Mouse (Mus musculus) cerebellum, postnatal 10 days (tissue): Measurements from ENCODE around the gene Lrrc31.

Experiments
- DNase-seq, 2 experiments: peaks; one replicate each; pipeline ENCODE4 v3.0.0; 2021; ENCODE audit warnings: mixed read lengths in 2 of 2

Gene Lrrc31

GRCm38 (mm10) chr3:30687216-30687615 lies 12.4 kb downstream of the Lrrc31 start:
- no peak for DNase-seq

GRCm38 (mm10) chr3:30683190-30683589 lies 16.5 kb downstream of the Lrrc31 start:
- no peak for DNase-seq

GRCm38 (mm10) chr3:30658486-30658885 lies 41.2 kb downstream of the Lrrc31 start:
- DNase-seq, result no peak

- DNase-seq, result no peak
Measured at GRCm38 (mm10) chr3:30655937-30656336, 43.7 kb downstream of the Lrrc31 start.

GRCm38 (mm10) chr3:30650062-30650841 lies 49.4 kb downstream of the Lrrc31 start:
- DNase-seq, result peak; percentile 30 to 51

- no peak for DNase-seq
Measured at GRCm38 (mm10) chr3:30648466-30648865, 51.2 kb downstream of the Lrrc31 start.

GRCm38 (mm10) chr3:30647440-30648090 lies 52.1 kb downstream of the Lrrc31 start, which contains the start of gene Lrrc34:
Gene Lrrc34 (minus strand): TSS chr3:30647869.
- peak; percentile 30 to 59 for DNase-seq

- DNase-seq, result no peak
Measured at GRCm38 (mm10) chr3:30646761-30647160, 52.9 kb downstream of the Lrrc31 start.

- peak; percentile 48 to 64 for DNase-seq
Measured at GRCm38 (mm10) chr3:30644207-30644606, 55.4 kb downstream of the Lrrc31 start, which contains the start of gene Lrriq4. Gene Lrriq4 (plus strand): TSS chr3:30644507.

- DNase-seq, result no peak
Measured at GRCm38 (mm10) chr3:30635629-30636028, 64.0 kb downstream of the Lrrc31 start.

GRCm38 (mm10) chr3:30633681-30634080 lies 66.0 kb downstream of the Lrrc31 start:
- no peak for DNase-seq
